Mouse (Mus musculus) intestine, postnatal 0 days (tissue): ENCODE measurements at regions not wholly inside any gene's neighbourhood (a gene's known extent, or its start where the extent isn't known, plus 50 kb on each side); places are given as distances from the start of the nearest gene placed in this dataset.

Source experiments
- ATAC-seq: fragments of 200-750 bp; cut with Nextera tagmentation; 2 replicates; pipeline ENCODE4 v1.8.0; 2017; ENCODE audit warnings: mild to moderate bottlenecking, moderate TSS enrichment, moderate library complexity
- H3K27ac ChIP-seq: fragments of 300-500 bp; sonication (generic); 2 replicates; pipeline ENCODE4 v1.5.1; 2014; ENCODE audit warnings: mild to moderate bottlenecking, low read depth, low read length, moderate library complexity
- H3K27me3 ChIP-seq: fragments of 300-500 bp; sonication (generic); replicated peaks from 2 replicates; pipeline ENCODE4 v1.6.1; 2014; ENCODE audit warnings: low read length, mixed read lengths; ENCODE audit not compliant: control insufficient read depth, insufficient read depth
- H3K36me3 ChIP-seq: fragments of 300-500 bp; sonication (generic); 2 replicates; pipeline ENCODE4 v1.6.1; 2014; ENCODE audit warnings: mild to moderate bottlenecking, moderate library complexity; ENCODE audit not compliant: control insufficient read depth, insufficient read depth
- H3K4me1 ChIP-seq: fragments of 300-500 bp; sonication (generic); replicated peaks from 2 replicates; pipeline ENCODE4 v1.6.1; 2014; ENCODE audit warnings: antibody characterized with exemption, low read length, mixed read lengths; ENCODE audit not compliant: control insufficient read depth, insufficient read depth
- H3K4me2 ChIP-seq: fragments of 300-500 bp; sonication (generic); replicated peaks from 2 replicates; pipeline ENCODE4 v1.6.1; 2014; ENCODE audit warnings: low read depth, mild to moderate bottlenecking, moderate library complexity
- H3K4me3 ChIP-seq: fragments of 300-500 bp; sonication (generic); 2 replicates; pipeline ENCODE4 v1.5.1; 2014; ENCODE audit warnings: low read depth, low read length
- H3K9ac ChIP-seq: fragments of 300-500 bp; sonication (generic); 2 replicates; pipeline ENCODE4 v1.6.1; 2014; ENCODE audit warnings: mild to moderate bottlenecking, low read depth, low read length
- H3K9me3 ChIP-seq: fragments of 300-500 bp; sonication (generic); 2 replicates; pipeline ENCODE4 v1.6.1; 2016; ENCODE audit warnings: mixed run types; ENCODE audit not compliant: control insufficient read depth
- CTCF ChIP-seq: sonication (generic); IDR thresholded peaks from 2 replicates; pipeline ENCODE4 v1.5.1; 2016; ENCODE audit warnings: low read depth, mild to moderate bottlenecking, control low read depth, antibody characterized with exemption, moderate library complexity
- WGBS: fragments of 180-500 bp; shearing (Covaris S2); extraction: QIAGEN DNeasy Blood & Tissue Kit; methylation state at CpG from one replicate; pipeline ENCODE4 v1.1.7; 2014; 5-methylcytosine and 5-hydroxymethylcytosine counted together

- H3K27ac ChIP-seq: no peak overlapping the region
- H3K9me3 ChIP-seq: no peaks in the 10 kb centered on the region
- no peak for TF ChIP-seq CTCF
- no peak overlapping the region for H3K4me2 ChIP-seq
- no peaks in the 10 kb centered on the region for H3K27me3 ChIP-seq
- H3K4me1 ChIP-seq: no peaks in the 10 kb centered on the region
- no peaks in the 10 kb centered on the region for H3K36me3 ChIP-seq
- H3K9ac ChIP-seq: no peak overlapping the region
- 85% methylated on average over 3 of the region's 3 CpGs for WGBS
- ATAC-seq: no peak
- no peak overlapping the region for H3K4me3 ChIP-seq
Observed at GRCm38 (mm10) chr1:73178810-73179209, 163.1 kb upstream of the Tnp1 start.

- Histone ChIP-seq H3K4me1 (no peaks in the 10 kb centered on the region), H3K4me3 (no peak overlapping the region), H3K27ac (no peak overlapping the region), H3K9ac (no peak overlapping the region), H3K4me2 (no peak overlapping the region), H3K36me3 (no peaks in the 10 kb centered on the region), H3K27me3 (no peaks in the 10 kb centered on the region), H3K9me3 (no peaks in the 10 kb centered on the region)
- ATAC-seq: no peak
- 95% methylated on average over 3 of the region's 3 CpGs for WGBS
- TF ChIP-seq CTCF: no peak
Observed at GRCm38 (mm10) chr1:73177076-73177475, 161.4 kb upstream of the Tnp1 start.

GRCm38 (mm10) chr1:73170668-73171008 lies 154.9 kb upstream of the Tnp1 start:
- no peak for ATAC-seq
- Histone ChIP-seq H3K36me3 (no peaks in the 10 kb centered on the region), H3K27ac (no peak overlapping the region)

GRCm38 (mm10) chr1:73169929-73170667 lies 154.4 kb upstream of the Tnp1 start:
- Histone ChIP-seq H3K4me1 (no peaks in the 10 kb centered on the region), H3K27me3 (no peaks in the 10 kb centered on the region), H3K27ac (no peak overlapping the region), H3K4me2 (no peak overlapping the region), H3K4me3 (no peak overlapping the region), H3K9me3 (no peaks in the 10 kb centered on the region), H3K36me3 (no peaks in the 10 kb centered on the region), H3K9ac (no peak overlapping the region)
- no peak for ATAC-seq
- WGBS: 63% methylated on average over 6 of the region's 6 CpGs
- no peak for TF ChIP-seq CTCF

More at GRCm38 (mm10) chr1:73170668-73171008, 154.9 kb upstream of the Tnp1 start:
- no peaks in the 10 kb centered on the region for H3K27me3 ChIP-seq
- H3K4me3 ChIP-seq: no peak overlapping the region
- no peak for TF ChIP-seq CTCF
- no peak overlapping the region for H3K9ac ChIP-seq
- H3K9me3 ChIP-seq: no peaks in the 10 kb centered on the region
- whole genome bisulfite sequencing: 83% methylated on average over 3 of the region's 3 CpGs
- no peaks in the 10 kb centered on the region for H3K4me1 ChIP-seq
- no peak overlapping the region for H3K4me2 ChIP-seq

- Histone ChIP-seq H3K9me3 (no peaks in the 10 kb centered on the region), H3K4me3 (no peak overlapping the region), H3K27ac (no peak overlapping the region), H3K4me1 (no peaks in the 10 kb centered on the region), H3K36me3 (no peaks in the 10 kb centered on the region), H3K27me3 (no peaks in the 10 kb centered on the region), H3K9ac (no peak overlapping the region), H3K4me2 (no peak overlapping the region)
- TF ChIP-seq CTCF: no peak
- ATAC-seq: no peak
- WGBS: 58% methylated on average over 10 of the region's 10 CpGs
Observed at GRCm38 (mm10) chr1:73169077-73169869, 153.6 kb upstream of the Tnp1 start.

GRCm38 (mm10) chr1:73160199-73160598 lies 144.5 kb upstream of the Tnp1 start:
- H3K9ac ChIP-seq: no peak overlapping the region
- no peaks in the 10 kb centered on the region for H3K9me3 ChIP-seq
- H3K27ac ChIP-seq: no peak overlapping the region
- no peaks in the 10 kb centered on the region for H3K27me3 ChIP-seq
- no peaks in the 10 kb centered on the region for H3K4me1 ChIP-seq
- H3K36me3 ChIP-seq: no peaks in the 10 kb centered on the region
- no peak overlapping the region for H3K4me2 ChIP-seq
- no peak overlapping the region for H3K4me3 ChIP-seq
- no peak for TF ChIP-seq CTCF
- ATAC-seq: no peak
- WGBS: 91% methylated on average over 3 of the region's 3 CpGs
